Mouse (Mus musculus): ENCODE data around the gene Opn1sw. TPM values are rescaled to one million over a fixed set of nuclear protein-coding genes. Genes with fewer than 3 reads are reported as not detected.

Gene Opn1sw
- 0.14 and 0.24 TPM in 2 replicates for polyA plus RNA-seq (2012; rRNA removed)

GRCm38 (mm10) chr6:29388052-29388518 lies at the start of gene Opn1sw:
TSS of gene Opn1sw (minus strand) at chr6:29388468.
- no peak for TF ChIP-seq POLR2A (IDR thresholded peaks at IDR 0.05; ENCODE audit: low read depth, low read length)
- TF ChIP-seq CTCF (IDR thresholded peaks at IDR 0.05; ENCODE audit: extremely low read depth, insufficient read length, insufficient replicate concordance, low read depth, low read length): no peak
- 6% methylated on average over 12 of the region's 12 CpGs for WGBS
- Histone ChIP-seq H3K4me1 (ENCODE audit: control insufficient read depth, insufficient read depth, insufficient read length, low read length) (peaks cover 7% of the 10 kb centered on the region; the same call in 1 of the 2 replicates), H3K4me3 (ENCODE audit: low read depth, low read length) (peak within 1 kb of the TSS; percentile 53), H3K27me3 (ENCODE audit: control insufficient read depth, insufficient read depth, low read length) (no peaks in the 10 kb centered on the region), H3K36me3 (ENCODE audit: control insufficient read depth, insufficient read depth, low read length) (no peaks in the 10 kb centered on the region), H3K27ac (ENCODE audit: insufficient read depth, low read depth, low read length) (no peak within 1 kb of the TSS)

DNA sequence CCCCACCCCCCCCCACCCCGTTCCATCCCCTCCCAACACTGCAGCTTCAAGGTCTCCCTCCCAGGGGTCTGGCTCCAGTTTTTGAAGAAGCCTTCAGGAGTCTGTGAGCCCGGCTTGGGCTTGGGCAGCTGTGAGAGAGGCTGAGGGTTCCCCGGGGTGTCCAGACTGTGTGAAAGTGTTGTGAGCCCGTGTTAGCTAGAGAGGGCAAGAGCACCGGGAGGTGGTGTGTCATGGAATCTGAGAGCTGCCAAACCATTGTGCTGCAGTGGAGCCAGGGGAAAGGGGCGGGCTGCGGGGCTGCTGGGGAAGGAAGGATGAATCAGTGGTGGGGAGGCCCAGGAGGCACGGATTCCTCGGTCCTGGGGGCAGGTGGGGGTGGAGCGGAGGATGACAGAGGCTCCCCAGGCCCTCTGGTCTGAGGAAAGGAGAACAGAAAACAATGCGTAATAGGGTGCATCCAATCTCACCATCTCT lies 48.2 kb upstream of the Opn1sw start:
- WGBS: 19% methylated on average over 11 of the region's 11 CpGs

GRCm38 (mm10) chr6:29435940-29436451 lies 47.7 kb upstream of the Opn1sw start:
- peaks cover 30% of the 10 kb centered on the region for H3K27me3 ChIP-seq (ENCODE audit: control insufficient read depth, insufficient read depth, low read length)
- H3K4me1 ChIP-seq (ENCODE audit: control insufficient read depth, insufficient read depth, insufficient read length, low read length): peaks cover 6% of the 10 kb centered on the region
- TF ChIP-seq POLR2A (IDR thresholded peaks at IDR 0.05; ENCODE audit: low read depth, low read length) (no peak), CTCF (IDR thresholded peaks at IDR 0.05; ENCODE audit: extremely low read depth, insufficient read length, insufficient replicate concordance, low read depth, low read length) (no peak)
- 45% methylated on average over 6 of the region's 6 CpGs for WGBS
- H3K4me3 ChIP-seq (ENCODE audit: low read depth, low read length): 0 out of 2 replicates have a peak overlapping the region, but pooled peaks have one; percentile 5
- H3K27ac ChIP-seq (ENCODE audit: insufficient read depth, low read depth, low read length): peak overlapping the region; percentile 14; the same call in 1 of the 2 replicates
- H3K36me3 ChIP-seq (ENCODE audit: control insufficient read depth, insufficient read depth, low read length): no peaks in the 10 kb centered on the region

More for the DNA sequence above, 48.2 kb upstream of the Opn1sw start:
- H3K36me3 ChIP-seq (ENCODE audit: control insufficient read depth, insufficient read depth, low read length): no peaks in the 10 kb centered on the region
- no peak overlapping the region for H3K4me3 ChIP-seq (ENCODE audit: low read depth, low read length)
- H3K27ac ChIP-seq (ENCODE audit: insufficient read depth, low read depth, low read length): no peak overlapping the region
- TF ChIP-seq CTCF (IDR thresholded peaks at IDR 0.05; ENCODE audit: extremely low read depth, insufficient read length, insufficient replicate concordance, low read depth, low read length) (no peak), POLR2A (IDR thresholded peaks at IDR 0.05; ENCODE audit: low read depth, low read length) (no peak)
- peaks cover 30% of the 10 kb centered on the region for H3K27me3 ChIP-seq (ENCODE audit: control insufficient read depth, insufficient read depth, low read length)
- H3K4me1 ChIP-seq (ENCODE audit: control insufficient read depth, insufficient read depth, insufficient read length, low read length): peaks cover 6% of the 10 kb centered on the region

DNA sequence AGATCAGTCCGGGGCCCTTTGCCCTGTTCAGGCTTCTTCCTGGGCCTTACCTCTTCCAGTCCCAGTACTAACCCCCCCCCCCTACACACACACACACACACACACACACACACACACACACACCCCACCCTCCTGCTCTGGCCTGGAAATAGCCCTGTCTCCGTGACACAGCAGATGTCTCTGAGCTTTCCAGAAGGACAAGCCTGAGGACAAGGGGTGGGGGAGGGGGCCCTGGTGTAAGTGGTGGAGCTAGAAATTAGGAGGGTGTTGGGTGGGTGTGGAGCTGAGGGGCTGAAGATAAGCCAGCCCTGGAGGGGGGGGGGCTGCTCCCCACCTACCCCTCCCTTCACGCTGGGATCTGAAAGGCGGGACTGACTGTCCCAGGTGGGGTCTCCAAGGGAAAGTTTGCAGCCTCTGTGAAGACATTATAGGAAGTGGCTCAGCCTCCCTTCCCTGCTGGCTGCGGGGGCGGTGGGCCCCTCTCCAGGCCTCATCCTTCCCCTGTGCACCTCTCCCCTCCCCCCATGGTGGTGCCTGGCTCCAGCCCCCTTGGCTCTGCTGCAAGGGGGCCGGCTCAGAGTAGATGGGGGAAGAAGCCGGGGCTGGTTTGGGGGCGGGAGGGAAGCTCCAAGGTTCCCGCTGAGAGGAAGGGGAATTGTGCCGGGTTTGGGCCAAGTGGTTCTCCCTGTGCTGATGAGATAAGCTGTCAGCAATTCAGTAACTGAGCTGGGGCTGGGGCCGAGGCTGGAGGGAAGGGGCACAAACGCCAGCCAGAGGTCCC lies 46.8 kb upstream of the Opn1sw start:
- peak overlapping the region; percentile 13; the same call in 1 of the 2 replicates for H3K27ac ChIP-seq (ENCODE audit: insufficient read depth, low read depth, low read length)
- H3K27me3 ChIP-seq (ENCODE audit: control insufficient read depth, insufficient read depth, low read length): peaks cover 30% of the 10 kb centered on the region

DNA sequence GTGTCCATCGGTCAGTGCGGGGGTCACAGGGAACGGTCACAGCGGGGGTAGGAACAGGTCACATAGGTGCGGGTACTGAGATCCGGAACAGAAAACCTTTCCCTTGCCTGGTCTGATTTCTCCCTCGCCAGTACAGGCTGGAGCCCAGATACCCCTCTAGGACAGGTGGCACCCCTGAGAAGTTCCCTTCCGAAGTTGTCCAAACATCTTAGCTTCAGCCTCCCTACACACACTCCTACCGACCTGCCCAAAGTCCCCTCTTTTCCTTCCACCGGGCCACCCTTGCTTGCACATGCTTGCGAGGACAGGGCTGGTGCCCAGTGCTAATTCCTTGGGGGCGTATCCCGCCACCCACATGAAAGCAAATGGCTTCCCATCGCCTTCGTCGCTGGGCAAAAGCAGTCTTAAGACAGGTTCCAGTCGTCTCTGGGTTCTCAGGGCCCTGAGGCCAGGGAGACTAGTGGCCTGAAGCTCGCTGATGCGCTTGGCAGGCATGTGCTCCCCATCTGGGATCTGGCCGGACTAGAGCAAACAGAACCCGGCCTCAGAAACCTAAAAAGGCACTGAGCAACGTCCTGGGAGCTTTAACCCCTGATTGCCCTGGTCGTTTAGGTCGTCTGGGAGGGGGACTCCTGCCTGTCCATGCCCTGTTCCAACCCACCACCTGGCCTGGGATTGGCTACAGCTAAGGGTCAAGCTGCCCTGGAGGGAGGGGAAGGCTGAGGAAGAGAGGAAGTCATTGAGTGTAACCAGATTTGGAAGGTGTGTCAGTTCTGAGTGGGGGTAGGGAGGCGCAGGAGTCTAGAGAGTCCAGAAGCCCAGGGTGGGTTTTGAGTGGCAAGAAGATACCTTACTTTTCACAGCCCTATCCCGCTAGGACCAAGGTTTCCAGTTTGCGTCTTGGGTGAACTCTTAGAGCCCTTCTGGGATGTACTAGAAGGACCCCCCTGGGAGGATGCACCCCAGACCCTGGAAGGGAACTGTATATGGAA lies 45.8 kb upstream of the Opn1sw start:
- WGBS: 15% methylated on average over 27 of the region's 27 CpGs
- no peak for TF ChIP-seq CTCF (IDR thresholded peaks at IDR 0.05; ENCODE audit: extremely low read depth, insufficient read length, insufficient replicate concordance, low read depth, low read length)
- no peak for TF ChIP-seq POLR2A (IDR thresholded peaks at IDR 0.05; ENCODE audit: low read depth, low read length)
- Histone ChIP-seq H3K36me3 (ENCODE audit: control insufficient read depth, insufficient read depth, low read length) (no peaks in the 10 kb centered on the region), H3K4me3 (ENCODE audit: low read depth, low read length) (peak overlapping the region; percentile 60), H3K4me1 (ENCODE audit: control insufficient read depth, insufficient read depth, insufficient read length, low read length) (peaks cover 6% of the 10 kb centered on the region), H3K27me3 (ENCODE audit: control insufficient read depth, insufficient read depth, low read length) (peaks cover 30% of the 10 kb centered on the region), H3K27ac (ENCODE audit: insufficient read depth, low read depth, low read length) (peak overlapping the region; percentile 52)

More for the DNA sequence above, 46.8 kb upstream of the Opn1sw start:
- no peak for TF ChIP-seq POLR2A (IDR thresholded peaks at IDR 0.05; ENCODE audit: low read depth, low read length)
- no peak for TF ChIP-seq CTCF (IDR thresholded peaks at IDR 0.05; ENCODE audit: extremely low read depth, insufficient read length, insufficient replicate concordance, low read depth, low read length)
- H3K4me3 ChIP-seq (ENCODE audit: low read depth, low read length): peak overlapping the region; percentile 60
- peaks cover 6% of the 10 kb centered on the region for H3K4me1 ChIP-seq (ENCODE audit: control insufficient read depth, insufficient read depth, insufficient read length, low read length)
- 18% methylated on average over 13 of the region's 13 CpGs for WGBS
- H3K36me3 ChIP-seq (ENCODE audit: control insufficient read depth, insufficient read depth, low read length): no peaks in the 10 kb centered on the region

GRCm38 (mm10) chr6:29433038-29433803 lies 45.0 kb upstream of the Opn1sw start, which contains the start of gene Flnc:
TSS of gene Flnc (plus strand) at chr6:29433256.
- Histone ChIP-seq H3K36me3 (ENCODE audit: control insufficient read depth, insufficient read depth, low read length) (no peaks in the 10 kb centered on the region), H3K4me3 (ENCODE audit: low read depth, low read length) (peak within 1 kb of the TSS; percentile 60), H3K4me1 (ENCODE audit: control insufficient read depth, insufficient read depth, insufficient read length, low read length) (peaks cover 6% of the 10 kb centered on the region), H3K27ac (ENCODE audit: insufficient read depth, low read depth, low read length) (peak within 1 kb of the TSS; percentile 52), H3K27me3 (ENCODE audit: control insufficient read depth, insufficient read depth, low read length) (peaks cover 30% of the 10 kb centered on the region)
- 3% methylated on average over 68 of the region's 77 CpGs for WGBS
- TF ChIP-seq CTCF (IDR thresholded peaks at IDR 0.05; ENCODE audit: extremely low read depth, insufficient read length, insufficient replicate concordance, low read depth, low read length) (no peak), POLR2A (IDR thresholded peaks at IDR 0.05; ENCODE audit: low read depth, low read length) (no peak)
